Mouse (Mus musculus): ENCODE results near the gene Gng7.

DNA sequence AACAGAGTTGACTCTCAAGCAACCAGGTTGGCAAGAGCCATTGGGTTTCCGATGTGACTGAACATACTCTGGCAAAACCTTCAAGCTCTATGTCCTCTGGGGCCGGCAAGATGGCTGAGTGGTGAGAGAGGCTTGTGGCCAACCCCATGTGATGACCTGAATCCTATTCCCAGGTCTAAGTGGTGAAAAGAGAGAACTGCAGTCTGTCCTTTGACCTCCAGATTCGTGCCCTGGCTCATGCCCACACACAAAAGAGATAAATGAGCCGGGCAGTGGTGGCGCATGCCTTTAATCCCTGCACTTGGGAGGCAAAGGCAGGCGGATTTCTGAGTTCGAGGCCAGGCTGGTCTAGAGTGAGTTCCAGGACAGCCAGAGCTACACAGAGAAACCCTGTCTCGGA lies 44.6 kb downstream of the Gng7 start:
- TF ChIP-seq CTCF (IDR thresholded peaks at IDR 0.05; ENCODE audit: insufficient read depth, low read depth, low read length) (no peak), POLR2A (IDR thresholded peaks at IDR 0.05; ENCODE audit: insufficient read depth, low read depth, low read length) (no peak)

Data from olfactory bulb, adult 2 months (tissue).